Mouse (Mus musculus) lung, postnatal 0 days (tissue): Measurements from ENCODE around the gene Fabp6.

Source experiments
- CTCF ChIP-seq: IDR thresholded peaks from 2 replicates; pipeline ENCODE4 v1.5.1; 2016; ENCODE audit warnings: antibody characterized with exemption, mild to moderate bottlenecking
- EP300 ChIP-seq: IDR thresholded peaks from 2 replicates; pipeline ENCODE4 v1.6.1; 2016; ENCODE audit warnings: antibody characterized with exemption, mild to moderate bottlenecking, control low read depth

- peak; percentile 4; the same call in 1 of the 2 replicates for TF ChIP-seq CTCF
- TF ChIP-seq EP300: no peak
Measured at GRCm38 (mm10) chr11:43575376-43576151, 25.8 kb downstream of the Fabp6 start.
